Mouse (Mus musculus): ENCODE measurements at regions not wholly inside any gene's neighbourhood (a gene's known extent, or its start where the extent isn't known, plus 50 kb on each side); places are given as distances from the start of the nearest gene placed in this dataset.

- no peak overlapping the region for H3K4me2 ChIP-seq (replicated peaks)
- no peak for ATAC-seq (ENCODE audit: low FRiP score, low read depth)
- H3K27me3 ChIP-seq (replicated peaks) = no peaks in the 10 kb centered on the region
- H3K9ac ChIP-seq = no peak overlapping the region
- no peaks in the 10 kb centered on the region for H3K4me1 ChIP-seq
- no peak overlapping the region for H3K4me3 ChIP-seq
- no peak overlapping the region for H3K27ac ChIP-seq
- H3K9me3 ChIP-seq = no peaks in the 10 kb centered on the region
- H3K36me3 ChIP-seq = no peaks in the 10 kb centered on the region
Measured at GRCm38 (mm10) chr6:73676979-73677378, 207.5 kb upstream of the 4931417E11Rik start.

GRCm38 (mm10) chr6:73669401-73669800, 199.9 kb upstream of the 4931417E11Rik start:
- no peak for ATAC-seq (ENCODE audit: low FRiP score, low read depth)
- no peaks in the 10 kb centered on the region for H3K4me1 ChIP-seq
- no peak overlapping the region for H3K9ac ChIP-seq
- no peaks in the 10 kb centered on the region for H3K36me3 ChIP-seq
- H3K27me3 ChIP-seq (replicated peaks) = no peaks in the 10 kb centered on the region
- H3K4me3 ChIP-seq = no peak overlapping the region
- 42% methylated on average over 1 of the region's 1 CpGs for WGBS
- no peaks in the 10 kb centered on the region for H3K9me3 ChIP-seq
- no peak overlapping the region for H3K4me2 ChIP-seq (replicated peaks)
- no peak overlapping the region for H3K27ac ChIP-seq

- H3K9me3 ChIP-seq = no peaks in the 10 kb centered on the region
- H3K27ac ChIP-seq = no peak overlapping the region
- no peaks in the 10 kb centered on the region for H3K36me3 ChIP-seq
- WGBS = 78% methylated on average over 5 of the region's 5 CpGs
- no peak overlapping the region for H3K4me2 ChIP-seq (replicated peaks)
- H3K4me1 ChIP-seq = no peaks in the 10 kb centered on the region
- ATAC-seq (ENCODE audit: low FRiP score, low read depth) = no peak
- H3K4me3 ChIP-seq = no peak overlapping the region
- H3K9ac ChIP-seq = no peak overlapping the region
- no peaks in the 10 kb centered on the region for H3K27me3 ChIP-seq (replicated peaks)
Measured at GRCm38 (mm10) chr6:73658988-73659387, 189.5 kb upstream of the 4931417E11Rik start.

GRCm38 (mm10) chr6:73645378-73645777, 175.9 kb upstream of the 4931417E11Rik start:
- H3K4me1 ChIP-seq = no peaks in the 10 kb centered on the region
- no peak for ATAC-seq (ENCODE audit: low FRiP score, low read depth)
- H3K4me3 ChIP-seq = no peak overlapping the region
- no peak overlapping the region for H3K4me2 ChIP-seq (replicated peaks)
- no peak overlapping the region for H3K9ac ChIP-seq
- no peak overlapping the region for H3K27ac ChIP-seq
- H3K9me3 ChIP-seq = no peaks in the 10 kb centered on the region
- no peaks in the 10 kb centered on the region for H3K27me3 ChIP-seq (replicated peaks)
- H3K36me3 ChIP-seq = no peaks in the 10 kb centered on the region
- 57% methylated on average over 2 of the region's 2 CpGs for WGBS

GRCm38 (mm10) chr6:73644778-73645267, 175.4 kb upstream of the 4931417E11Rik start:
- no peaks in the 10 kb centered on the region for H3K36me3 ChIP-seq
- ATAC-seq (ENCODE audit: low FRiP score, low read depth) = no peak
- H3K27me3 ChIP-seq (replicated peaks) = no peaks in the 10 kb centered on the region
- H3K4me2 ChIP-seq (replicated peaks) = no peak overlapping the region
- no peaks in the 10 kb centered on the region for H3K4me1 ChIP-seq
- no peak overlapping the region for H3K4me3 ChIP-seq
- 67% methylated on average over 2 of the region's 2 CpGs for WGBS
- no peak overlapping the region for H3K27ac ChIP-seq
- H3K9me3 ChIP-seq = no peaks in the 10 kb centered on the region
- no peak overlapping the region for H3K9ac ChIP-seq

- no peak overlapping the region for H3K4me3 ChIP-seq
- ATAC-seq (ENCODE audit: low FRiP score, low read depth) = no peak
- 23% methylated on average over 1 of the region's 1 CpGs for WGBS
- H3K9ac ChIP-seq = no peak overlapping the region
- H3K36me3 ChIP-seq = no peaks in the 10 kb centered on the region
- no peak overlapping the region for H3K4me2 ChIP-seq (replicated peaks)
- no peaks in the 10 kb centered on the region for H3K9me3 ChIP-seq
- no peaks in the 10 kb centered on the region for H3K4me1 ChIP-seq
- no peaks in the 10 kb centered on the region for H3K27me3 ChIP-seq (replicated peaks)
- no peak overlapping the region for H3K27ac ChIP-seq
Measured at GRCm38 (mm10) chr6:73628600-73628999, 159.1 kb upstream of the 4931417E11Rik start.

- Histone ChIP-seq H3K4me1 (no peaks in the 10 kb centered on the region), H3K9ac (no peak overlapping the region), H3K27ac (no peak overlapping the region), H3K4me3 (no peak overlapping the region), H3K27me3 (replicated peaks) (no peaks in the 10 kb centered on the region), H3K9me3 (no peaks in the 10 kb centered on the region), H3K36me3 (no peaks in the 10 kb centered on the region), H3K4me2 (replicated peaks) (no peak overlapping the region)
- no peak for ATAC-seq (ENCODE audit: low FRiP score, low read depth)
- WGBS = 90% methylated on average over 5 of the region's 5 CpGs
Measured at GRCm38 (mm10) chr6:73626451-73626850, 157.0 kb upstream of the 4931417E11Rik start.

GRCm38 (mm10) chr6:73624211-73624610, 154.7 kb upstream of the 4931417E11Rik start:
- H3K36me3 ChIP-seq = no peaks in the 10 kb centered on the region
- H3K27me3 ChIP-seq (replicated peaks) = no peaks in the 10 kb centered on the region
- H3K4me2 ChIP-seq (replicated peaks) = no peak overlapping the region
- H3K4me3 ChIP-seq = no peak overlapping the region
- H3K4me1 ChIP-seq = no peaks in the 10 kb centered on the region
- 94% methylated on average over 1 of the region's 1 CpGs for WGBS
- no peak overlapping the region for H3K9ac ChIP-seq
- H3K27ac ChIP-seq = no peak overlapping the region
- no peak for ATAC-seq (ENCODE audit: low FRiP score, low read depth)
- H3K9me3 ChIP-seq = no peaks in the 10 kb centered on the region

- WGBS = 81% methylated on average over 4 of the region's 4 CpGs
- no peak for ATAC-seq (ENCODE audit: low FRiP score, low read depth)
- H3K9ac ChIP-seq = no peak overlapping the region
- no peak overlapping the region for H3K4me3 ChIP-seq
- H3K4me1 ChIP-seq = no peaks in the 10 kb centered on the region
- H3K27ac ChIP-seq = no peak overlapping the region
- no peaks in the 10 kb centered on the region for H3K27me3 ChIP-seq (replicated peaks)
- H3K4me2 ChIP-seq (replicated peaks) = no peak overlapping the region
- H3K36me3 ChIP-seq = no peaks in the 10 kb centered on the region
- no peaks in the 10 kb centered on the region for H3K9me3 ChIP-seq
Measured at GRCm38 (mm10) chr6:73621839-73622426, 152.5 kb upstream of the 4931417E11Rik start.

GRCm38 (mm10) chr6:73612266-73612665, 142.8 kb upstream of the 4931417E11Rik start:
- no peak for ATAC-seq (ENCODE audit: low FRiP score, low read depth)
- no peaks in the 10 kb centered on the region for H3K36me3 ChIP-seq
- WGBS = 69% methylated on average over 3 of the region's 3 CpGs

GRCm38 (mm10) chr6:73611839-73612238, 142.4 kb upstream of the 4931417E11Rik start:
- no peak overlapping the region for H3K27ac ChIP-seq

More at GRCm38 (mm10) chr6:73612266-73612665, 142.8 kb upstream of the 4931417E11Rik start:
- no peaks in the 10 kb centered on the region for H3K4me1 ChIP-seq
- H3K27ac ChIP-seq = no peak overlapping the region
- H3K4me3 ChIP-seq = no peak overlapping the region
- H3K9me3 ChIP-seq = no peaks in the 10 kb centered on the region
- no peak overlapping the region for H3K4me2 ChIP-seq (replicated peaks)
- no peaks in the 10 kb centered on the region for H3K27me3 ChIP-seq (replicated peaks)
- no peak overlapping the region for H3K9ac ChIP-seq

GRCm38 (mm10) chr6:73610048-73610624, 140.7 kb upstream of the 4931417E11Rik start:
- H3K27me3 ChIP-seq (replicated peaks) = no peaks in the 10 kb centered on the region
- H3K4me3 ChIP-seq = no peak overlapping the region
- 68% methylated on average over 2 of the region's 2 CpGs for WGBS
- ATAC-seq (ENCODE audit: low FRiP score, low read depth) = peak; percentile 33; the same call in 1 of the 2 replicates
- H3K4me1 ChIP-seq = no peaks in the 10 kb centered on the region
- no peaks in the 10 kb centered on the region for H3K9me3 ChIP-seq
- no peak overlapping the region for H3K4me2 ChIP-seq (replicated peaks)
- no peak overlapping the region for H3K27ac ChIP-seq
- no peak overlapping the region for H3K9ac ChIP-seq
- H3K36me3 ChIP-seq = no peaks in the 10 kb centered on the region

More at GRCm38 (mm10) chr6:73611839-73612238, 142.4 kb upstream of the 4931417E11Rik start:
- Histone ChIP-seq H3K4me2 (replicated peaks) (no peak overlapping the region), H3K9me3 (no peaks in the 10 kb centered on the region), H3K4me3 (no peak overlapping the region), H3K9ac (no peak overlapping the region), H3K36me3 (no peaks in the 10 kb centered on the region), H3K27me3 (replicated peaks) (no peaks in the 10 kb centered on the region), H3K4me1 (no peaks in the 10 kb centered on the region)
- ATAC-seq (ENCODE audit: low FRiP score, low read depth) = no peak
- WGBS = 65% methylated on average over 6 of the region's 6 CpGs

- WGBS = 82% methylated on average over 2 of the region's 2 CpGs
- no peak overlapping the region for H3K27ac ChIP-seq
- no peaks in the 10 kb centered on the region for H3K4me1 ChIP-seq
- ATAC-seq (ENCODE audit: low FRiP score, low read depth) = no peak
- no peak overlapping the region for H3K4me3 ChIP-seq
- no peaks in the 10 kb centered on the region for H3K9me3 ChIP-seq
- no peaks in the 10 kb centered on the region for H3K36me3 ChIP-seq
- H3K27me3 ChIP-seq (replicated peaks) = no peaks in the 10 kb centered on the region
- H3K4me2 ChIP-seq (replicated peaks) = no peak overlapping the region
- no peak overlapping the region for H3K9ac ChIP-seq
Measured at GRCm38 (mm10) chr6:73587686-73588085, 118.2 kb upstream of the 4931417E11Rik start.

Data from neural tube, embryonic 12.5 days (tissue).